Mouse (Mus musculus) hindbrain, embryonic 16.5 days (tissue): ENCODE measurements around the gene Nhlrc3. TPM values are rescaled to one million over a fixed set of nuclear protein-coding genes. Genes with fewer than 3 reads are reported as not detected.

Source experiments
- ATAC-seq: fragments of 200-750 bp; cut with Nextera tagmentation; 2 replicates; pipeline ENCODE4 v1.8.0; 2017; ENCODE audit warnings: moderate TSS enrichment, moderate library complexity
- H3K27ac ChIP-seq: fragments of 300-500 bp; sonication (generic); 2 replicates; pipeline ENCODE4 v1.5.1; 2014; ENCODE audit warnings: low read depth, mild to moderate bottlenecking, control low read depth, low read length, moderate library complexity
- H3K27me3 ChIP-seq: fragments of 300-500 bp; sonication (generic); replicated peaks from 2 replicates; pipeline ENCODE4 v1.6.1; 2014; ENCODE audit warnings: low read length; ENCODE audit not compliant: control insufficient read depth, insufficient read depth
- H3K36me3 ChIP-seq: fragments of 300-500 bp; sonication (generic); 2 replicates; pipeline ENCODE4 v1.6.1; 2014; ENCODE audit warnings: mild to moderate bottlenecking, low read length, moderate library complexity, mixed read lengths; ENCODE audit not compliant: control insufficient read depth, insufficient read depth
- H3K4me1 ChIP-seq: fragments of 300-500 bp; sonication (generic); 2 replicates; pipeline ENCODE4 v1.6.1; 2014; ENCODE audit warnings: low read depth, low read length; ENCODE audit not compliant: control insufficient read depth, insufficient read depth
- H3K4me2 ChIP-seq: fragments of 300-500 bp; sonication (generic); 2 replicates; pipeline ENCODE4 v1.6.1; 2014; ENCODE audit warnings: mild to moderate bottlenecking, low read length, control low read depth, moderate library complexity
- H3K4me3 ChIP-seq: fragments of 300-500 bp; sonication (generic); 2 replicates; pipeline ENCODE4 v1.5.1; 2014; ENCODE audit warnings: mild to moderate bottlenecking, low read length, control low read depth, moderate library complexity
- H3K9ac ChIP-seq: fragments of 300-500 bp; sonication (generic); 2 replicates; pipeline ENCODE4 v1.6.1; 2014; ENCODE audit warnings: low read depth, mild to moderate bottlenecking, control low read depth, low read length, moderate library complexity
- H3K9me3 ChIP-seq: fragments of 300-500 bp; sonication (generic); 2 replicates; pipeline ENCODE4 v1.6.1; 2014; ENCODE audit warnings: mild to moderate bottlenecking, low read length, moderate library complexity; ENCODE audit not compliant: control insufficient read depth
- WGBS: fragments of 180-500 bp; shearing (Covaris S2); extraction: QIAGEN DNeasy Blood & Tissue Kit; methylation state at CpG from one replicate; pipeline ENCODE4 v1.1.7; 2014; 5-methylcytosine and 5-hydroxymethylcytosine counted together
- polyA plus RNA-seq: library from polyadenylated mRNA; unstranded; fragments of >200 nt; fragmentation: Nextera tagmentation; extraction: Ambion mirVana; gene quantifications from 2 replicates; pipeline ENCODE4 v1.2.1, GENCODE M21; 2015

The Nhlrc3 gene
- polyA plus RNA-seq, 1 experiment from 2014 or later, result 8.1 TPM

DNA sequence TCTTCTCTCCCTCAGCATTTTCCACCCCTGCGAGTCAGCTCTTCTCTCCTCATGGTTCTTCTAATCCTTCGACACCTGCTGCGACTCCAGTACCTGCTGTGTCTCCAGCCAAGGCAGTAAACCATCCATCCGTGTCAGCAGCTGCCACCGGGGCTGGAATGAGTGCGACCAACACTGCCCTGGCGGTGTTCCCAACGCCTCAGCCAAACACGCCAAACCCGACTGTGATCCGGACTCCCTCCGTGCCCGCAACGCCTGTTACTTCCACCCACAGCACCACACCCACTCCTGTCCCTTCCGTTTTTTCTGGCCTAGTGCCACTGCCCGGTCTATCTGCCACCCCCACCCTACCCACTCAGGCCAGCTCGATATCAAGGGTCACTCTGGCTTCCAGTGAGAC lies 14.3 kb upstream of the Nhlrc3 start:
- 78% methylated on average over 17 of the region's 17 CpGs for WGBS
- ATAC-seq, result peak; percentile 61; the same call in 1 of the 2 replicates

DNA sequence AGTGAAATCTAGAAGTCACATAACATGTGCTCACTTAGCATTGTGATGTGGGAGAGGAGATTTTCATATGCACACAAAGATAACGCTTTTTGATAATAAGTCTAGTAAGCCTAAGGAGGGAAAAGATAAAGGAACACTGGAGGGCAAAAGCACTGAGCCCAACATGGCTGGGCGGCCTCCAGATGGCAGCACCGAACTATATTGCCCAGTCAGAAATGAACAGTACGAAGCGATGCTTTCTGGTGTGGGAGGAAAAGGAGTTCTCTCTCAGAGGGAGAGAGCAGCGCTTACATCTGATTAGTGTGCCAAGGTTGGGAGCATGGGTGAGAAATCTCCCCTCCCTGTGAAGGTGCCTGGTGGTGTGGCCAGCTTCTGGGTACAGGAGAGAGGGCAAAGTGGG lies 12.8 kb upstream of the Nhlrc3 start:
- Histone ChIP-seq H3K9ac (no peak overlapping the region), H3K4me3 (no peak overlapping the region), H3K27ac (no peak overlapping the region), H3K4me1 (no peaks in the 10 kb centered on the region), H3K27me3 (no peaks in the 10 kb centered on the region), H3K9me3 (no peaks in the 10 kb centered on the region), H3K36me3 (peaks cover 55% of the 10 kb centered on the region), H3K4me2 (no peak overlapping the region)
- peak; percentile 70 for ATAC-seq
- WGBS, result 52% methylated on average over 6 of the region's 6 CpGs

More for the DNA sequence above, 14.3 kb upstream of the Nhlrc3 start:
- H3K9me3 ChIP-seq, result no peaks in the 10 kb centered on the region
- H3K4me3 ChIP-seq, result no peak overlapping the region
- no peaks in the 10 kb centered on the region for H3K4me1 ChIP-seq
- no peak overlapping the region for H3K4me2 ChIP-seq
- H3K27me3 ChIP-seq, result no peaks in the 10 kb centered on the region
- H3K36me3 ChIP-seq, result peaks cover 56% of the 10 kb centered on the region
- no peak overlapping the region for H3K27ac ChIP-seq
- no peak overlapping the region for H3K9ac ChIP-seq

DNA sequence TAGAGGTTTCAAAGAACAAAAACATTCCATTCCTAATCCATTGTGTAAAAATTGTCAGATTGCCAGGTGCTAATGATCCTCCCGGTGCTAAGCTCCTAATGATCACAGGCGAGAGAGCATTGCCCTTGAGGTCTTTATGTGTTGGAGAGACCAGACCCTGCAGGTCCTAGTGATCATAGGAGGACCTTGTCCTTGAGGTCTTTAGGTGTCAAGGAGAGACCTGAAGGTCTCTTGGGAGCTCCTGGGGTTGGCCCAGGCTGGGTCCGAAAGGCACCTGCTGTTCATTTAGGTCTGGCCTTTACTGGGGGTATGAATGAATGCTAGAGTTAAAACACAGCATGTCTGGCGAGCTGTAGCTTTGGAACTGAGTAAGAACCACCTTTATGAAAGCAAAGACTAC lies 11.0 kb upstream of the Nhlrc3 start:
- H3K4me2 ChIP-seq, result no peak overlapping the region
- ATAC-seq, result no peak
- H3K4me1 ChIP-seq, result no peaks in the 10 kb centered on the region; the same call in 1 of the 2 replicates
- 64% methylated on average over 4 of the region's 4 CpGs for WGBS
- peaks cover 48% of the 10 kb centered on the region for H3K36me3 ChIP-seq
- no peak overlapping the region for H3K9ac ChIP-seq
- H3K27me3 ChIP-seq, result no peaks in the 10 kb centered on the region
- no peaks in the 10 kb centered on the region for H3K9me3 ChIP-seq
- H3K27ac ChIP-seq, result no peak overlapping the region
- no peak overlapping the region for H3K4me3 ChIP-seq

DNA sequence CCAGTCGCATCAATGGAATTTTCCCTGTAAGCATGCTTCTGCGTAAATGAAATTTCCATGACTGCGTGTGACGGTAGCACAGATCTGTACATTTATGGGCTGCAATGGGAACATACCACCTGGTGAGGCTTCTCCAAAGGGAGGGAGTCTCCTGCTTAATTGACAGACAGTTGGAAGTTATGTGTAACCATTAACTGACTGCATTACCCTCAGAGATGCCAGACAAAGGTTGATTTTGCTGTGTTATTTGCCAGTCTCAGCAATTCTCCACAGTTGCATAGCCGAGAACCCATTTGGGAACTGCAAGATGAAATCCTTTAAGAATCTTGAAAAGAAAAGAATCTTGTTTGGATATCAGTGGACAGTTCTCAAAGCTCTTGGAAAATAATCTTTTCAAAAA lies 8.9 kb upstream of the Nhlrc3 start:
- Histone ChIP-seq H3K27ac (no peak overlapping the region), H3K9me3 (no peaks in the 10 kb centered on the region), H3K4me1 (peaks cover 2% of the 10 kb centered on the region), H3K36me3 (peaks cover 28% of the 10 kb centered on the region), H3K9ac (no peak overlapping the region), H3K4me2 (no peak overlapping the region), H3K4me3 (no peak overlapping the region), H3K27me3 (no peaks in the 10 kb centered on the region)
- WGBS, result 89% methylated on average over 5 of the region's 5 CpGs
- no peak for ATAC-seq

DNA sequence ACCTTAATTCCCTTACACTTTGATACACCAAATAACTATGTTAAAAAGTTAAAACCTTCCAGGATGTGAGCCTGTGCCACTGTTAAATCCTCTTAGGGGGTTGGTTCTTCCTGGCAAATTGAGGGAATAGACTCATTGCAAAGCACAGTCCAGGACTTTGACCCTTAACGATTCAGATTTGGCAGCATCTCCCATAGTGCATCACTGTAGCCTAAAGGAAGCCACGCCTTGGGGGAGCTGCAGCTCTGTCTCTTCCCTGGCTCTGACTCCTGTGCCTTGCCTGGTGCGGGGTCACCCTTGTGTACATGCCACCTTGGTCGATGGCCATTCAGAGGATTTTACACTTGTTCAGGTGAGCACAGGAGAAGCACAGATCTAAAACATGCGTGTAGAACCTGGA lies 6.5 kb upstream of the Nhlrc3 start:
- ATAC-seq, result no peak
- Histone ChIP-seq H3K27ac (no peak overlapping the region), H3K27me3 (no peaks in the 10 kb centered on the region), H3K9me3 (no peaks in the 10 kb centered on the region), H3K9ac (no peak overlapping the region), H3K4me3 (no peak overlapping the region), H3K4me1 (peaks cover 23% of the 10 kb centered on the region), H3K4me2 (no peak overlapping the region), H3K36me3 (peaks cover 21% of the 10 kb centered on the region)
- WGBS, result 89% methylated on average over 5 of the region's 5 CpGs

DNA sequence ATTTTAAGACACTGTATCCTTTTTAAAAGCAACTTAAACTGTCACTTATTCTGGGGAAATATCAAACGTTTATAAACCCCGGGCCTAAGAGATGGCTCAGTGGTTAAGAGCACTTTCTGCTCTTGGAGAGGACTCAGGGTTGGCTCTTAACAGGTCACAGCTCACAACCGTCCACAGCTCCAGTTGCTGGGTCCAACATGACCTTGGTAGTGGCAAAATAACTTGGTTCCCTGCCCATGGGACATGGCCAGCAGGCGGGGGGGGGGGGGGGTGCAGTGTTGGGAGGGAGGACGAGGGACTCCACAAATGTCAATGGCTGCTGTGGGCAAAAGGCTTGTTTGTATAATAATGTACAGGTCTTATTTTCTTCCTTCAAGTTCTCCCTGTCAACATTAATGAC lies 4.2 kb upstream of the Nhlrc3 start:
- Histone ChIP-seq H3K9me3 (no peaks in the 10 kb centered on the region), H3K4me2 (no peak overlapping the region), H3K36me3 (peaks cover 10% of the 10 kb centered on the region), H3K4me3 (no peak overlapping the region), H3K9ac (no peak overlapping the region), H3K27ac (no peak overlapping the region), H3K4me1 (peaks cover 26% of the 10 kb centered on the region), H3K27me3 (no peaks in the 10 kb centered on the region)
- 85% methylated on average over 5 of the region's 5 CpGs for WGBS
- no peak for ATAC-seq

DNA sequence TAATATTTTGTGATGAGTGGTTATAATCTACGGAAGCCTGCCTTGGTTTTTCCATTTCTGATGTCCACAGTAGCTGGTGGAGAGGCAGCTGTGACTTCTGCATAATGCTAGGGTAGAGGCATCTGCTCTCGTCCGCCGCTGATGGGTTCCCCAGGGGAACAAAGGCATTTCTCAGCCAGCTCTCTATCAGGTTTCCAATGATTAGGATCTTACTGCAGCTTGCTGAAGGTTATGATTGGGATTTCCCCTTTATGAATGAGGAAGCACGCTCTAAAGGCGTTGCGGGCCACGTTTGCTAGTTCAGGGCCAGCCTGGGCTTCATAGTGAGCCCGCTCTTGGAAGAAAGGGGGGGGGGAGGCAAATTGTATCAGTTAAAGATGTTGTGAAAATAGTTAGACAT lies 3.3 kb upstream of the Nhlrc3 start:
- Histone ChIP-seq H3K27me3 (no peaks in the 10 kb centered on the region), H3K4me1 (peaks cover 30% of the 10 kb centered on the region), H3K4me3 (no peak overlapping the region), H3K27ac (no peak overlapping the region), H3K9ac (no peak overlapping the region), H3K4me2 (peak overlapping the region; percentile 32), H3K9me3 (no peaks in the 10 kb centered on the region), H3K36me3 (peaks cover 8% of the 10 kb centered on the region)
- ATAC-seq, result no peak
- 57% methylated on average over 9 of the region's 9 CpGs for WGBS

DNA sequence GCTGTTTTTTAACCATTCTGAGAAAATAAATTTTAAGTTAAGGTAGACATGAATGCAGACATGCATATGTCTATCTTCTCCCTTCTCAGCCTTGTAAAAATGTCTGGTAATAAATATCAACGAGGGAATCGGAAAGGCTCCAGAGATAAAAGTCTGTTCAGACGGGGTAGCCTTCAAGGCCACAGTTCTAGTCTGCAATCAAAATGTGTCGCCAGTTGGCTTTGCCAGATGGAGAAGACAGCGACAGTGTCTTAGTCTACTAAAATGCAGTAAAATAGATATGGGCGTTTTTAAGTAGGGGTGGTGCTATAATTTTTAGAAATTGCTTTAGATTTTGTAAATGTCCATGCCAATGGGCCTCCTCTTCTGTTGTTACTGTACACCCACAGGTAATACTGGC lies 2.2 kb upstream of the Nhlrc3 start:
- Histone ChIP-seq H3K9me3 (no peaks in the 10 kb centered on the region), H3K36me3 (peaks cover 4% of the 10 kb centered on the region; the same call in 1 of the 2 replicates), H3K27me3 (no peaks in the 10 kb centered on the region), H3K27ac (no peak overlapping the region), H3K4me2 (peak overlapping the region; percentile 62), H3K4me3 (peak overlapping the region; percentile 24), H3K9ac (no peak overlapping the region), H3K4me1 (peaks cover 30% of the 10 kb centered on the region)
- 64% methylated on average over 6 of the region's 6 CpGs for WGBS
- no peak for ATAC-seq

DNA sequence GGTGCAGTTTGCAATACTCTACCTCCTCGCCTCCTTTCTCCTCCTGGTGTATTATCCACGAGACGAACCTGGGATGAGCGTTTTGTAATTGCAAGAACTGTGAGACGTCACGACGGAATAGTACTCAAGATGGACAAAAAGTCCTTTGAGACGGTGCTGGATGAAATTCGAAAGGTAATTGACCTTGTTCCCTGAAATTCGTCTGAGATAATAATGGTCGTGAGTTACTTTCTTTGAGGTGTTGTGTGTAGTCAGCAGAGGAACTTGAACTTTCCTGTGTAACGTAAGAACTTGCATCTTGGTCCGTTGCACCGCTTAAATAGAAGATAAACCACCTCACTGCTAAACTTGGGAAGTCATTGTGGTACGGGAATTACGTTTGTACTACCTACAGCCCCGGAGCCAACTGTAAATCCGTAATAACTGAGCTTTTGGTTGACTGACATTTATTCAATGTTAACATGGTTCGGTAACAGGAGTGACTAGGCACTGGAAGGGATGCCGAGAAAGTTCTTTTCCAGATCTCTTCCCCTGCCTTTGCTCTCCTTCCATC lies 1.1 kb upstream of the Nhlrc3 start:
- Histone ChIP-seq H3K9ac (peak overlapping the region; percentile 86), H3K4me1 (peaks cover 30% of the 10 kb centered on the region), H3K27ac (peak overlapping the region; percentile 88), H3K9me3 (no peaks in the 10 kb centered on the region), H3K36me3 (no peaks in the 10 kb centered on the region), H3K27me3 (no peaks in the 10 kb centered on the region), H3K4me3 (peak overlapping the region; percentile 63), H3K4me2 (peak overlapping the region; percentile 62)
- under 1% methylated on average over 20 of the region's 20 CpGs for WGBS
- ATAC-seq, result no peak

DNA sequence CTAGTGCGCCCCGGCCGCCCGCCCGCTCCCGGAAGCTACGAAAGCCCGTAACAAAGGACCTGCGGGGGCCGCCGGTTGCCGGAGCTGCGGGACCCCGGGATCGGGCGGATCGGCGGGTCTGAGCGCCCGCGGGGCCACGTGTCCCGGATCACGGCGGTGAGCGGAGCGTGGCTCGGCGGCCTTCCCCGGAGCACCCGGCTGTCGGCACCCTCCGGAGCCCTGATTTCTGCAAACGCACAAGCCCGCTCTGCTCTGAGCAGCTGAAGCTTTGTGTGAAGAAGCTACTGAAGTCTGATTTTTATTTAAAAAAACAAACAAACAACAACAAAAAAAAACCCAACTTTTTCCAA lies 608 bp upstream of the Nhlrc3 start:
- Histone ChIP-seq H3K4me1 (peaks cover 30% of the 10 kb centered on the region), H3K27ac (peak overlapping the region; percentile 88), H3K36me3 (no peaks in the 10 kb centered on the region), H3K9ac (peak overlapping the region; percentile 86), H3K9me3 (no peaks in the 10 kb centered on the region), H3K27me3 (no peaks in the 10 kb centered on the region), H3K4me2 (peak overlapping the region; percentile 62), H3K4me3 (peak overlapping the region; percentile 63)
- peak; percentile 67 for ATAC-seq
- under 1% methylated on average over 35 of the region's 35 CpGs for WGBS
